7 mouse cellular contexts compared by ENCODE assay signal in genomic region chr2:49787376-49788050, GRCm38 (mm10). TPM values are rescaled to one million over a fixed set of nuclear protein-coding genes. Genes with fewer than 3 reads are reported as not detected.
DNase-seq lines count a peak whose midpoint lies in the region; ATAC-seq lines count a peak whose summit lies in the region.

Gene Lypd6b, plus strand, starts transcription at chr2:49787688.

- H3K27ac ChIP-seq in hindbrain, embryonic 10.5 days: peak within 1 kb of the TSS; percentile 76
- no peak within 1 kb of the TSS for H3K27ac ChIP-seq in limb, embryonic 13.5 days
- H3K27ac ChIP-seq in midbrain, embryonic 16.5 days (ENCODE audit: low read length): peak within 1 kb of the TSS; percentile 23; the same call in 1 of the 2 replicates

- no peaks in the 10 kb centered on the region for H3K9me3 ChIP-seq in hindbrain, embryonic 10.5 days
- no peaks in the 10 kb centered on the region for H3K9me3 ChIP-seq in limb, embryonic 13.5 days
- no peaks in the 10 kb centered on the region for H3K9me3 ChIP-seq in midbrain, embryonic 16.5 days (replicated peaks; ENCODE audit: control insufficient read depth, low read length, poor library complexity, severe bottlenecking)

- H3K9ac ChIP-seq in limb, embryonic 13.5 days: peak within 1 kb of the TSS; percentile 70
- H3K9ac ChIP-seq in midbrain, embryonic 16.5 days (ENCODE audit: low read depth, low read length): peak within 1 kb of the TSS; percentile 81

- WGBS in hindbrain, embryonic 10.5 days: under 1% methylated on average over 79 of the region's 79 CpGs
- under 1% methylated on average over 76 of the region's 79 CpGs for WGBS in limb, embryonic 13.5 days
- under 1% methylated on average over 77 of the region's 79 CpGs for WGBS in midbrain, embryonic 16.5 days

- peaks cover 52% of the 10 kb centered on the region for H3K27me3 ChIP-seq in hindbrain, embryonic 10.5 days (ENCODE audit: insufficient read depth, poor library complexity, severe bottlenecking)
- peaks cover 57% of the 10 kb centered on the region for H3K27me3 ChIP-seq in limb, embryonic 13.5 days
- peaks cover 14% of the 10 kb centered on the region for H3K27me3 ChIP-seq in midbrain, embryonic 16.5 days (ENCODE audit: control insufficient read depth, insufficient read depth, low read depth, low read length)

- H3K36me3 ChIP-seq in hindbrain, embryonic 10.5 days: no peaks in the 10 kb centered on the region
- no peaks in the 10 kb centered on the region for H3K36me3 ChIP-seq in limb, embryonic 13.5 days
- no peaks in the 10 kb centered on the region for H3K36me3 ChIP-seq in midbrain, embryonic 16.5 days (ENCODE audit: control insufficient read depth, insufficient read depth, low read length)

- peak; percentile 33 for DNase-seq in ovary, postnatal 36 days (ENCODE audit: low spot score)
- no peak for DNase-seq in ovary, postnatal 14 days (ENCODE audit: low spot score)
- DNase-seq in embryo, embryonic 11 days: peak; percentile 49
- peak; percentile 52 for DNase-seq in hindbrain, embryonic 10.5 days (ENCODE audit: low spot score)

- H3K4me3 ChIP-seq in hindbrain, embryonic 10.5 days: peak within 1 kb of the TSS; percentile 78
- H3K4me3 ChIP-seq in limb, embryonic 13.5 days: peak within 1 kb of the TSS; percentile 59
- peak within 1 kb of the TSS; percentile 58 for H3K4me3 ChIP-seq in midbrain, embryonic 16.5 days (ENCODE audit: low read depth, low read length)

- H3K4me2 ChIP-seq in limb, embryonic 13.5 days (replicated peaks): peak within 1 kb of the TSS; percentile 99
- H3K4me2 ChIP-seq in midbrain, embryonic 16.5 days (ENCODE audit: low read length): peak within 1 kb of the TSS; percentile 73

- ATAC-seq in limb, embryonic 13.5 days (ENCODE audit: low FRiP score, low read depth): peak; percentile 76
- peak; percentile 80 for ATAC-seq in midbrain, embryonic 16.5 days
- ATAC-seq in erythroid progenitor cell, adult 5-6 weeks (replicated peaks; ENCODE audit: low FRiP score, poor library complexity, severe bottlenecking): no peak

- peaks cover 12% of the 10 kb centered on the region for H3K4me1 ChIP-seq in hindbrain, embryonic 10.5 days (replicated peaks)
- peaks cover 13% of the 10 kb centered on the region for H3K4me1 ChIP-seq in limb, embryonic 13.5 days
- H3K4me1 ChIP-seq in midbrain, embryonic 16.5 days (ENCODE audit: control insufficient read depth, insufficient read depth, low read length): no peaks in the 10 kb centered on the region

RNA-seq across cellular contexts. Expression of gene Lypd6b, which starts in this region (rescaled TPM):
- 1.6 and 1.8 TPM in 2 replicates for polyA plus RNA-seq in hindbrain, embryonic 10.5 days (2016; fragmentation: Nextera tagmentation; extraction: Ambion mirVana)
- 9.8 and 9.9 TPM in 2 replicates for polyA plus RNA-seq in limb, embryonic 13.5 days (2015; fragmentation: Nextera tagmentation; extraction: Ambion mirVana)
- 13.3 and 20.5 TPM in 2 replicates for polyA plus RNA-seq in midbrain, embryonic 16.5 days (2015; fragmentation: Nextera tagmentation; extraction: Ambion mirVana)
- total RNA-seq in erythroid progenitor cell, adult 5-6 weeks (2015; ENCODE audit: low replicate concordance): 0.42 and 0.72 TPM in 2 replicates
- 0.51 TPM in 1 of 2 replicates, not detected in the other for total RNA-seq in erythroid progenitor cell, adult 5-6 weeks (2017; ENCODE audit: low replicate concordance)
